Mouse (Mus musculus): ENCODE measurements around the gene Prcp.

- TF ChIP-seq GATA1 (IDR thresholded peaks at IDR 0.05; ENCODE audit: borderline replicate concordance, low read length), result no peak
- no peak for TF ChIP-seq FLI1 (IDR thresholded peaks at IDR 0.05; ENCODE audit: low read length)
Observed at GRCm38 (mm10) chr7:92967381-92968127, 93.3 kb downstream of the Prcp start.
